Mouse (Mus musculus): ENCODE measurements around the gene Pde1a. TPM values are rescaled to one million over a fixed set of nuclear protein-coding genes. Genes with fewer than 3 reads are reported as not detected.

The Pde1a gene
- polyA plus RNA-seq, 1 experiment from 2014 or later = 33.5 TPM

- H3K9ac ChIP-seq = no peak overlapping the region
- ATAC-seq (ENCODE audit: extremely low read depth, insufficient number of reproducible peaks, low FRiP score, low TSS enrichment) = no peak
- no peak overlapping the region for H3K4me2 ChIP-seq
- no peak overlapping the region for H3K4me3 ChIP-seq
- H3K9me3 ChIP-seq = 0 out of 2 replicates have a peak, but pooled peaks cover 2% of the 10 kb centered on the region
- H3K27ac ChIP-seq (replicated peaks) = no peak overlapping the region
- no peaks in the 10 kb centered on the region for H3K27me3 ChIP-seq (replicated peaks)
- WGBS = 53% methylated on average over 4 of the region's 4 CpGs
- peaks cover 15% of the 10 kb centered on the region for H3K4me1 ChIP-seq
- 0 out of 2 replicates have a peak, but pooled peaks cover 4% of the 10 kb centered on the region for H3K36me3 ChIP-seq
Measured at GRCm38 (mm10) chr2:79964964-79965363, 164.3 kb downstream of the Pde1a start.

- 0 out of 2 replicates have a peak, but pooled peaks cover 2% of the 10 kb centered on the region for H3K9me3 ChIP-seq
- no peaks in the 10 kb centered on the region for H3K27me3 ChIP-seq (replicated peaks)
- no peak overlapping the region for H3K4me3 ChIP-seq
- H3K36me3 ChIP-seq = 0 out of 2 replicates have a peak, but pooled peaks cover 4% of the 10 kb centered on the region
- peaks cover 7% of the 10 kb centered on the region for H3K4me1 ChIP-seq
- no peak overlapping the region for H3K9ac ChIP-seq
- no peak overlapping the region for H3K27ac ChIP-seq (replicated peaks)
- WGBS = 81% methylated on average over 4 of the region's 4 CpGs
- no peak overlapping the region for H3K4me2 ChIP-seq
- no peak for ATAC-seq (ENCODE audit: extremely low read depth, insufficient number of reproducible peaks, low FRiP score, low TSS enrichment)
Measured at GRCm38 (mm10) chr2:79961421-79961820, 167.8 kb downstream of the Pde1a start.

GRCm38 (mm10) chr2:79957659-79958340 is 171.5 kb downstream of the Pde1a start:
- WGBS = 71% methylated on average over 6 of the region's 6 CpGs
- Histone ChIP-seq H3K4me2 (no peak overlapping the region), H3K9ac (no peak overlapping the region), H3K9me3 (no peaks in the 10 kb centered on the region), H3K36me3 (no peaks in the 10 kb centered on the region), H3K4me3 (no peak overlapping the region), H3K4me1 (no peaks in the 10 kb centered on the region), H3K27me3 (replicated peaks) (no peaks in the 10 kb centered on the region), H3K27ac (replicated peaks) (no peak overlapping the region)
- ATAC-seq (ENCODE audit: extremely low read depth, insufficient number of reproducible peaks, low FRiP score, low TSS enrichment) = no peak

GRCm38 (mm10) chr2:79945898-79946675 is 183.2 kb downstream of the Pde1a start:
- no peak for ATAC-seq (ENCODE audit: extremely low read depth, insufficient number of reproducible peaks, low FRiP score, low TSS enrichment)

GRCm38 (mm10) chr2:79934660-79935059 is 194.6 kb downstream of the Pde1a start:
- H3K4me1 ChIP-seq = no peaks in the 10 kb centered on the region
- 54% methylated on average over 5 of the region's 5 CpGs for WGBS
- H3K27ac ChIP-seq (replicated peaks) = no peak overlapping the region
- peaks cover 6% of the 10 kb centered on the region for H3K36me3 ChIP-seq
- H3K4me3 ChIP-seq = no peak overlapping the region
- no peaks in the 10 kb centered on the region for H3K27me3 ChIP-seq (replicated peaks)
- no peak overlapping the region for H3K4me2 ChIP-seq
- H3K9ac ChIP-seq = no peak overlapping the region
- 0 out of 2 replicates have a peak, but pooled peaks cover 4% of the 10 kb centered on the region for H3K9me3 ChIP-seq
- no peak for ATAC-seq (ENCODE audit: extremely low read depth, insufficient number of reproducible peaks, low FRiP score, low TSS enrichment)

More at GRCm38 (mm10) chr2:79945898-79946675, 183.2 kb downstream of the Pde1a start:
- no peak overlapping the region for H3K4me2 ChIP-seq
- 0 out of 2 replicates have a peak overlapping the region, but pooled peaks have one; percentile 24 for H3K27ac ChIP-seq (replicated peaks)
- no peak overlapping the region for H3K4me3 ChIP-seq
- no peaks in the 10 kb centered on the region for H3K9me3 ChIP-seq
- H3K27me3 ChIP-seq (replicated peaks) = no peaks in the 10 kb centered on the region
- H3K36me3 ChIP-seq = no peaks in the 10 kb centered on the region
- H3K9ac ChIP-seq = no peak overlapping the region
- H3K4me1 ChIP-seq = peaks cover 12% of the 10 kb centered on the region
- 31% methylated on average over 8 of the region's 8 CpGs for WGBS

GRCm38 (mm10) chr2:79922356-79922755 is 206.9 kb downstream of the Pde1a start:
- Histone ChIP-seq H3K4me3 (no peak overlapping the region), H3K27ac (replicated peaks) (no peak overlapping the region), H3K27me3 (replicated peaks) (no peaks in the 10 kb centered on the region), H3K4me1 (no peaks in the 10 kb centered on the region), H3K36me3 (no peaks in the 10 kb centered on the region), H3K9me3 (no peaks in the 10 kb centered on the region), H3K9ac (no peak overlapping the region), H3K4me2 (no peak overlapping the region)
- ATAC-seq (ENCODE audit: extremely low read depth, insufficient number of reproducible peaks, low FRiP score, low TSS enrichment) = no peak

GRCm38 (mm10) chr2:79921375-79921774 is 207.9 kb downstream of the Pde1a start:
- Histone ChIP-seq H3K4me1 (no peaks in the 10 kb centered on the region), H3K27ac (replicated peaks) (no peak overlapping the region), H3K36me3 (no peaks in the 10 kb centered on the region), H3K9ac (no peak overlapping the region), H3K9me3 (no peaks in the 10 kb centered on the region), H3K27me3 (replicated peaks) (no peaks in the 10 kb centered on the region), H3K4me2 (no peak overlapping the region), H3K4me3 (no peak overlapping the region)
- no peak for ATAC-seq (ENCODE audit: extremely low read depth, insufficient number of reproducible peaks, low FRiP score, low TSS enrichment)
- 89% methylated on average over 4 of the region's 4 CpGs for WGBS

GRCm38 (mm10) chr2:79920438-79920837 is 208.8 kb downstream of the Pde1a start:
- Histone ChIP-seq H3K4me2 (no peak overlapping the region), H3K27me3 (replicated peaks) (no peaks in the 10 kb centered on the region), H3K4me1 (no peaks in the 10 kb centered on the region), H3K9me3 (no peaks in the 10 kb centered on the region), H3K27ac (replicated peaks) (no peak overlapping the region), H3K9ac (no peak overlapping the region), H3K4me3 (no peak overlapping the region), H3K36me3 (no peaks in the 10 kb centered on the region)
- no peak for ATAC-seq (ENCODE audit: extremely low read depth, insufficient number of reproducible peaks, low FRiP score, low TSS enrichment)
- WGBS = 83% methylated on average over 4 of the region's 4 CpGs

- 69% methylated on average over 2 of the region's 2 CpGs for WGBS
- Histone ChIP-seq H3K9ac (no peak overlapping the region), H3K27me3 (replicated peaks) (no peaks in the 10 kb centered on the region), H3K4me2 (no peak overlapping the region), H3K4me1 (peaks cover 12% of the 10 kb centered on the region), H3K4me3 (no peak overlapping the region), H3K27ac (replicated peaks) (no peak overlapping the region), H3K9me3 (no peaks in the 10 kb centered on the region), H3K36me3 (no peaks in the 10 kb centered on the region)
- no peak for ATAC-seq (ENCODE audit: extremely low read depth, insufficient number of reproducible peaks, low FRiP score, low TSS enrichment)
Measured at GRCm38 (mm10) chr2:79901841-79902510, 227.3 kb downstream of the Pde1a start.

- Histone ChIP-seq H3K27me3 (replicated peaks) (no peaks in the 10 kb centered on the region), H3K36me3 (no peaks in the 10 kb centered on the region), H3K4me2 (no peak overlapping the region), H3K9me3 (no peaks in the 10 kb centered on the region), H3K4me3 (no peak overlapping the region), H3K27ac (replicated peaks) (no peak overlapping the region), H3K9ac (no peak overlapping the region), H3K4me1 (peaks cover 12% of the 10 kb centered on the region)
- ATAC-seq (ENCODE audit: extremely low read depth, insufficient number of reproducible peaks, low FRiP score, low TSS enrichment) = no peak
- WGBS = 52% methylated on average over 3 of the region's 3 CpGs
Measured at GRCm38 (mm10) chr2:79898522-79898921, 230.7 kb downstream of the Pde1a start.

GRCm38 (mm10) chr2:79892829-79893228 is 236.4 kb downstream of the Pde1a start:
- Histone ChIP-seq H3K9ac (no peak overlapping the region), H3K27ac (replicated peaks) (peak overlapping the region; percentile 20; the same call in 1 of the 2 replicates), H3K36me3 (no peaks in the 10 kb centered on the region), H3K27me3 (replicated peaks) (no peaks in the 10 kb centered on the region), H3K4me1 (peaks cover 18% of the 10 kb centered on the region), H3K4me3 (no peak overlapping the region), H3K4me2 (no peak overlapping the region), H3K9me3 (no peaks in the 10 kb centered on the region)
- ATAC-seq (ENCODE audit: extremely low read depth, insufficient number of reproducible peaks, low FRiP score, low TSS enrichment) = no peak
- WGBS = 68% methylated on average over 1 of the region's 1 CpGs

Data from heart, embryonic 13.5 days (tissue).